24 mouse cellular contexts compared by ENCODE assay signal in the genomic region with DNA sequence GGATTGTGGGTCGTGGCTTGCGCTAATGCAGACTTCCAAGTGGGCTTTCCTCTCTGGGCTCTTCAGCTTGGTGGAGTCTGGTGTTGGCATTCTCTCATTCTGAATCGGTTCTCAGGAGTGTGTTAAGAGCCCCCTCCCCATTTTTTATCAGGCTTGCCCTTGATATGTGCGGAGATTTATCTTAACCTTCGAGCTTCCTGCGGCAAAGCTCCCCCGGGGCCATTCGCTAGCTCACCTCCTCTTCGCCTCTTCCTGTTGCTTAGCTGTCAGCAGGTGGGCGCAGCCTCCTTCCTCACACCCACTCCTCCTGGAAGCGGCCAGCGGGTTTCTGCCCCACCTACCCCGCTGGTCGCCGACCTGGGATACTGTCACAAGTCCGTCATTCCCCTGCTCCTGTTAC. TPM values are rescaled to one million over a fixed set of nuclear protein-coding genes. Genes with fewer than 3 reads are reported as not detected.
DNase-seq lines count a peak whose midpoint lies in the region; ATAC-seq lines count a peak whose summit lies in the region.
"Had no signal": no experiment of that assay in that cellular context is flagged by ENCODE, and none has a peak within 500 bp of the region (broad histone marks: within the 10 kb centered on the region; RNA-seq: fewer than 3 reads in every experiment).

No protein-coding gene starts in this region.

- ATAC-seq in heart, embryonic 12.5 days (ENCODE audit: insufficient number of reproducible peaks, low FRiP score) = no peak
- ATAC-seq in hindbrain, embryonic 16.5 days = no peak
- no peak for ATAC-seq in hindbrain, embryonic 11.5 days (ENCODE audit: low FRiP score)
- ATAC-seq in midbrain, embryonic 16.5 days = no peak
- ATAC-seq: forebrain, embryonic 16.5 days had no signal

- H3K36me3 ChIP-seq in heart, embryonic 12.5 days = no peaks in the 10 kb centered on the region
- H3K36me3 ChIP-seq in hindbrain, embryonic 16.5 days (ENCODE audit: control insufficient read depth, insufficient read depth, low read length) = no peaks in the 10 kb centered on the region
- no peaks in the 10 kb centered on the region for H3K36me3 ChIP-seq in hindbrain, embryonic 11.5 days (ENCODE audit: control insufficient read depth, insufficient read depth, low read length)
- no peaks in the 10 kb centered on the region for H3K36me3 ChIP-seq in midbrain, embryonic 16.5 days (ENCODE audit: control insufficient read depth, insufficient read depth, low read length)
- H3K36me3 ChIP-seq: hindbrain, embryonic 12.5 days; neural tube, embryonic 12.5 days had no signal

- no peak for DNase-seq in heart, postnatal 25 days (ENCODE audit: low spot score)
- no peak for DNase-seq in hindbrain, embryonic 11.5 days (ENCODE audit: low spot score)
- peak; percentile 46 for DNase-seq in ES-CJ7 (ENCODE audit: low read depth, low spot score)
- DNase-seq in cerebellum, adult 9-10 months = no peak
- DNase-seq in spleen, postnatal 36 days (ENCODE audit: low spot score in 2 of 2) = no peak
- DNase-seq: adrenal gland, adult 8-10 months; cerebellum, adult 9-11 months; gastrocnemius, postnatal 25 days; kidney, adult 8-10 months; kidney, postnatal 14 days; layer of hippocampus, postnatal 36 days; liver; lung, postnatal 10 days had no signal

- H3K27me3 ChIP-seq in heart, embryonic 12.5 days (replicated peaks) = peaks cover 85% of the 10 kb centered on the region
- H3K27me3 ChIP-seq in hindbrain, embryonic 16.5 days (replicated peaks; ENCODE audit: control insufficient read depth, insufficient read depth, low read length) = peaks cover 62% of the 10 kb centered on the region
- peaks cover 66% of the 10 kb centered on the region for H3K27me3 ChIP-seq in hindbrain, embryonic 11.5 days (ENCODE audit: control insufficient read depth, insufficient read depth, low read length)
- H3K27me3 ChIP-seq in midbrain, embryonic 16.5 days (ENCODE audit: control insufficient read depth, insufficient read depth, low read depth, low read length) = peaks cover 54% of the 10 kb centered on the region

- peaks cover 21% of the 10 kb centered on the region for H3K4me1 ChIP-seq in heart, embryonic 12.5 days (replicated peaks)
- peaks cover 18% of the 10 kb centered on the region for H3K4me1 ChIP-seq in hindbrain, embryonic 16.5 days (ENCODE audit: control insufficient read depth, insufficient read depth, low read depth, low read length)
- H3K4me1 ChIP-seq in hindbrain, embryonic 11.5 days (replicated peaks; ENCODE audit: control insufficient read depth, insufficient read depth, low read length) = peaks cover 9% of the 10 kb centered on the region
- peaks cover 14% of the 10 kb centered on the region for H3K4me1 ChIP-seq in midbrain, embryonic 16.5 days (ENCODE audit: control insufficient read depth, insufficient read depth, low read length)

- H3K9ac ChIP-seq in heart, embryonic 12.5 days = no peak overlapping the region
- H3K9ac ChIP-seq in hindbrain, embryonic 16.5 days (ENCODE audit: low read depth, low read length) = no peak overlapping the region
- no peak overlapping the region for H3K9ac ChIP-seq in hindbrain, embryonic 11.5 days (ENCODE audit: low read depth, low read length)
- no peak overlapping the region for H3K9ac ChIP-seq in midbrain, embryonic 16.5 days (ENCODE audit: low read depth, low read length)
- H3K9ac ChIP-seq: hindbrain, embryonic 12.5 days; neural tube, embryonic 12.5 days had no signal

- H3K27ac ChIP-seq in heart, embryonic 12.5 days (ENCODE audit: poor library complexity, severe bottlenecking) = no peak overlapping the region
- H3K27ac ChIP-seq in hindbrain, embryonic 16.5 days (ENCODE audit: low read depth, low read length) = no peak overlapping the region
- no peak overlapping the region for H3K27ac ChIP-seq in hindbrain, embryonic 11.5 days (ENCODE audit: low read depth, low read length)
- H3K27ac ChIP-seq in midbrain, embryonic 16.5 days (ENCODE audit: low read length) = no peak overlapping the region
- H3K27ac ChIP-seq: hindbrain, embryonic 12.5 days; layer of hippocampus, adult 2 months; neural tube, embryonic 12.5 days had no signal

- under 1% methylated on average over 16 of the region's 16 CpGs for WGBS in heart, embryonic 12.5 days
- WGBS in hindbrain, embryonic 16.5 days = 2% methylated on average over 16 of the region's 16 CpGs
- WGBS in hindbrain, embryonic 11.5 days = 1% methylated on average over 16 of the region's 16 CpGs
- WGBS in midbrain, embryonic 16.5 days = 2% methylated on average over 16 of the region's 16 CpGs

- H3K9me3 ChIP-seq in heart, embryonic 12.5 days (replicated peaks) = no peaks in the 10 kb centered on the region
- H3K9me3 ChIP-seq in hindbrain, embryonic 16.5 days (ENCODE audit: control insufficient read depth, low read length) = no peaks in the 10 kb centered on the region
- H3K9me3 ChIP-seq in hindbrain, embryonic 11.5 days (ENCODE audit: control insufficient read depth, low read length) = no peaks in the 10 kb centered on the region
- no peaks in the 10 kb centered on the region for H3K9me3 ChIP-seq in midbrain, embryonic 16.5 days (replicated peaks; ENCODE audit: control insufficient read depth, low read length, poor library complexity, severe bottlenecking)
- H3K9me3 ChIP-seq: hindbrain, embryonic 12.5 days; neural tube, embryonic 12.5 days had no signal

- intact Hi-C loops in heart, postnatal 25 days (cut with DNase I) = no loop called here

- H3K4me2 ChIP-seq in heart, embryonic 12.5 days = 0 out of 2 replicates have a peak overlapping the region, but pooled peaks have one; percentile 8
- H3K4me2 ChIP-seq in hindbrain, embryonic 16.5 days (ENCODE audit: low read length) = no peak overlapping the region
- H3K4me2 ChIP-seq in hindbrain, embryonic 11.5 days (replicated peaks; ENCODE audit: low read depth, low read length) = no peak overlapping the region
- 0 out of 2 replicates have a peak overlapping the region, but pooled peaks have one; percentile 16 for H3K4me2 ChIP-seq in midbrain, embryonic 16.5 days (ENCODE audit: low read length)
- H3K4me2 ChIP-seq: hindbrain, embryonic 12.5 days; neural tube, embryonic 12.5 days had no signal

- 0 out of 2 replicates have a peak overlapping the region, but pooled peaks have one; percentile 8 for H3K4me3 ChIP-seq in heart, embryonic 12.5 days
- 0 out of 2 replicates have a peak overlapping the region, but pooled peaks have one; percentile 3 for H3K4me3 ChIP-seq in hindbrain, embryonic 16.5 days (ENCODE audit: low read length)
- no peak overlapping the region for H3K4me3 ChIP-seq in hindbrain, embryonic 11.5 days (ENCODE audit: low read depth, low read length)
- H3K4me3 ChIP-seq in midbrain, embryonic 16.5 days (ENCODE audit: low read depth, low read length) = no peak overlapping the region
- H3K4me3 ChIP-seq: hindbrain, embryonic 12.5 days; layer of hippocampus, adult 2 months; neural tube, embryonic 12.5 days had no signal

RNA-seq across cellular contexts. Expression of a gene that starts 4.8 kb away (rescaled TPM):
- polyA plus RNA-seq in heart, embryonic 12.5 days (2016; fragmentation: Nextera tagmentation; extraction: Ambion mirVana) = 0.24 and 0.46 TPM in 2 replicates
- total RNA-seq in heart, postnatal 25 days (2021) = not detected
- polyA plus RNA-seq in hindbrain, embryonic 16.5 days (2015; fragmentation: Nextera tagmentation; extraction: Ambion mirVana) = 0.25 and 0.35 TPM in 2 replicates
- 0.22 and 0.85 TPM in 2 replicates for polyA plus RNA-seq in hindbrain, embryonic 11.5 days (2014; fragmentation: Nextera tagmentation; extraction: Ambion mirVana)
- polyA plus RNA-seq in midbrain, embryonic 16.5 days (2015; fragmentation: Nextera tagmentation; extraction: Ambion mirVana) = 0.44 and 0.45 TPM in 2 replicates
- total RNA-seq: adrenal gland, adult 8-10 months; gastrocnemius, postnatal 25 days; layer of hippocampus, adult 2 months; layer of hippocampus, postnatal 36 days; left cerebral cortex, postnatal 14 days; megakaryocyte progenitor cell, adult 5-6 weeks; monocyte, adult 5-6 weeks had no signal
- polyA plus RNA-seq: liver, embryonic 16.5 days had no signal

Comparison
In these comparisons a context has a peak if more than half of its experiments do, and no peak if none do; other contexts are left out.
1. H3K4me3 ChIP-seq: peak in heart, embryonic 12.5 days (single experiment) and hindbrain, embryonic 16.5 days (single experiment); none in hindbrain, embryonic 11.5 days (single experiment) and midbrain, embryonic 16.5 days (single experiment).
2. H3K4me2 ChIP-seq: peak in heart, embryonic 12.5 days (single experiment) and midbrain, embryonic 16.5 days (single experiment); none in hindbrain, embryonic 16.5 days (single experiment) and hindbrain, embryonic 11.5 days (single experiment).